In the genomic region with DNA sequence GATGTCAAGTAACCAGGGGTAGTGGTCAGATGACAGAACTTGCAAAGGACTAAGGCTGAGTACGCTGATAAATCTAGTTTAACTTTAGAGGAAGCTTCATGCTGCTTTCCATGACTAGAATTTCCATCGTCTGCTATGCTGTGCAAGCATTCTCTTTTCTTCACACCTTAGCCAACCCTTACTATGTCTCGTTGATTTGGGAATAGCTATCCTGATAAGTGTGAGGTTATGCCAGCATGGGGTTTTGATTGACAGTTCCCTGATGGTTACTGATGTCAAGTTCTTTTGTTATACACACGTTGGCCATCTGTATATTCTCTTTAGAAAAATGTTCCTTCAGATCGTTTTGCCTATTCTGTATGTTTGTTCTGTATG, we compare ENCODE assay signal across 8 mouse cellular contexts. TPM values are rescaled to one million over a fixed set of nuclear protein-coding genes. Genes with fewer than 3 reads are reported as not detected.
DNase-seq lines count a peak whose midpoint lies in the region; ATAC-seq and TF ChIP-seq lines count a peak whose summit lies in the region.

No protein-coding gene starts in this region.

- no peaks in the 10 kb centered on the region for H3K36me3 ChIP-seq in heart, postnatal 0 days (replicated peaks; ENCODE audit: control insufficient read depth, insufficient read depth, low read length)
- H3K36me3 ChIP-seq in embryonic facial prominence, embryonic 14.5 days (ENCODE audit: control insufficient read depth, insufficient read depth, low read length) = no peaks in the 10 kb centered on the region
- H3K36me3 ChIP-seq in intestine, embryonic 15.5 days = no peaks in the 10 kb centered on the region
- H3K36me3 ChIP-seq in midbrain, postnatal 0 days (ENCODE audit: insufficient read depth, low read length) = no peaks in the 10 kb centered on the region

- H3K4me3 ChIP-seq in heart, postnatal 0 days (ENCODE audit: low read depth, low read length) = peak overlapping the region; percentile 70
- H3K4me3 ChIP-seq in embryonic facial prominence, embryonic 14.5 days (ENCODE audit: low read depth, low read length) = peak overlapping the region; percentile 58
- peak overlapping the region; percentile 66 for H3K4me3 ChIP-seq in intestine, embryonic 15.5 days (replicated peaks)
- H3K4me3 ChIP-seq in midbrain, postnatal 0 days (ENCODE audit: low read depth, low read length) = peak overlapping the region; percentile 49

- no peak for TF ChIP-seq CTCF in heart, postnatal 0 days (IDR thresholded peaks at IDR 0.05; ENCODE audit: low read depth)
- no peak for TF ChIP-seq CTCF in midbrain, postnatal 0 days (IDR thresholded peaks at IDR 0.05)

- H3K9me3 ChIP-seq in heart, postnatal 0 days (replicated peaks; ENCODE audit: control insufficient read depth, low read length) = no peaks in the 10 kb centered on the region
- no peaks in the 10 kb centered on the region for H3K9me3 ChIP-seq in embryonic facial prominence, embryonic 14.5 days (ENCODE audit: control insufficient read depth, low read length)
- H3K9me3 ChIP-seq in intestine, embryonic 15.5 days = no peaks in the 10 kb centered on the region
- no peaks in the 10 kb centered on the region for H3K9me3 ChIP-seq in midbrain, postnatal 0 days (ENCODE audit: low read length)

- no peak overlapping the region for H3K27ac ChIP-seq in heart, postnatal 0 days (ENCODE audit: low read depth)
- no peak overlapping the region for H3K27ac ChIP-seq in embryonic facial prominence, embryonic 14.5 days (replicated peaks; ENCODE audit: low read depth, low read length)
- H3K27ac ChIP-seq in intestine, embryonic 15.5 days = no peak overlapping the region
- no peak overlapping the region for H3K27ac ChIP-seq in midbrain, postnatal 0 days (ENCODE audit: low read depth, low read length)

- DNase-seq in heart, postnatal 0 days (ENCODE audit: low spot score) = no peak
- no peak for DNase-seq in heart, adult 9 months (ENCODE audit: low spot score in 2 of 2)
- no peak for DNase-seq in embryonic facial prominence, embryonic 14.5 days (ENCODE audit: low spot score)
- DNase-seq in midbrain, postnatal 0 days (ENCODE audit: low spot score) = no peak
- DNase-seq in spleen, postnatal 4 days (ENCODE audit: low spot score in 2 of 2) = no peak
- DNase-seq in thymus, postnatal 4 days = no peak

- no peak overlapping the region for H3K9ac ChIP-seq in heart, postnatal 0 days (replicated peaks; ENCODE audit: low read depth, low read length)
- no peak overlapping the region for H3K9ac ChIP-seq in embryonic facial prominence, embryonic 14.5 days (ENCODE audit: low read depth, low read length)
- no peak overlapping the region for H3K9ac ChIP-seq in intestine, embryonic 15.5 days
- H3K9ac ChIP-seq in midbrain, postnatal 0 days (replicated peaks; ENCODE audit: low read length, poor library complexity, severe bottlenecking) = 0 out of 2 replicates have a peak overlapping the region, but pooled peaks have one; percentile 53

- no peak for ATAC-seq in heart, postnatal 0 days (ENCODE audit: insufficient read depth, low read depth)
- ATAC-seq in embryonic facial prominence, embryonic 14.5 days (ENCODE audit: low read depth) = no peak
- ATAC-seq in intestine, embryonic 15.5 days = no peak
- ATAC-seq in midbrain, postnatal 0 days (ENCODE audit: low FRiP score) = no peak
- no peak; the same call in 1 of the 2 replicates for ATAC-seq in frontal cortex, adult (ENCODE audit: low TSS enrichment)

- H3K4me1 ChIP-seq in heart, postnatal 0 days (ENCODE audit: control insufficient read depth, insufficient read depth) = peaks cover 8% of the 10 kb centered on the region; the same call in 1 of the 2 replicates
- peaks cover 8% of the 10 kb centered on the region; the same call in 1 of the 2 replicates for H3K4me1 ChIP-seq in embryonic facial prominence, embryonic 14.5 days (ENCODE audit: control insufficient read depth, insufficient read depth, low read length)
- H3K4me1 ChIP-seq in intestine, embryonic 15.5 days (replicated peaks) = no peaks in the 10 kb centered on the region
- H3K4me1 ChIP-seq in midbrain, postnatal 0 days (ENCODE audit: insufficient read depth, low read length) = no peaks in the 10 kb centered on the region

- peak overlapping the region; percentile 97 for H3K4me2 ChIP-seq in heart, postnatal 0 days (ENCODE audit: low read depth, low read length)
- peak overlapping the region; percentile 87 for H3K4me2 ChIP-seq in embryonic facial prominence, embryonic 14.5 days (ENCODE audit: low read depth, low read length)
- peak overlapping the region; percentile 92 for H3K4me2 ChIP-seq in intestine, embryonic 15.5 days (replicated peaks)
- H3K4me2 ChIP-seq in midbrain, postnatal 0 days (ENCODE audit: low read depth, low read length, poor library complexity, severe bottlenecking) = peak overlapping the region; percentile 99

- no peaks in the 10 kb centered on the region for H3K27me3 ChIP-seq in heart, postnatal 0 days (ENCODE audit: control insufficient read depth, insufficient read depth, low read length)
- H3K27me3 ChIP-seq in embryonic facial prominence, embryonic 14.5 days (replicated peaks; ENCODE audit: control insufficient read depth, insufficient read depth, low read length) = no peaks in the 10 kb centered on the region; the same call in 1 of the 2 replicates
- H3K27me3 ChIP-seq in intestine, embryonic 15.5 days (replicated peaks) = no peaks in the 10 kb centered on the region
- H3K27me3 ChIP-seq in midbrain, postnatal 0 days (ENCODE audit: insufficient read depth, low read length) = no peaks in the 10 kb centered on the region

- TF ChIP-seq EP300 in heart, postnatal 0 days (IDR thresholded peaks at IDR 0.05; ENCODE audit: low read depth) = no peak

- 32% methylated on average over 5 of the region's 5 CpGs for WGBS in heart, postnatal 0 days
- 46% methylated on average over 5 of the region's 5 CpGs for WGBS in embryonic facial prominence, embryonic 14.5 days
- 38% methylated on average over 5 of the region's 5 CpGs for WGBS in intestine, embryonic 15.5 days
- WGBS in midbrain, postnatal 0 days = 37% methylated on average over 5 of the region's 5 CpGs

RNA-seq across cellular contexts. Expression of a gene that starts 0.3 kb away (rescaled TPM):
- 3.9 and 4.6 TPM in 2 replicates for total RNA-seq in heart, postnatal 0 days (2014; rRNA removed; ENCODE audit: low replicate concordance)
- polyA plus RNA-seq in heart, postnatal 0 days (2015; fragmentation: Nextera tagmentation; extraction: Ambion mirVana) = 4.0 and 5.1 TPM in 2 replicates
- 20.2 and 25.2 TPM in 2 replicates for polyA plus RNA-seq in embryonic facial prominence, embryonic 14.5 days (2014; fragmentation: Nextera tagmentation; extraction: Ambion mirVana)
- 21.4 and 21.7 TPM in 2 replicates for polyA plus RNA-seq in intestine, embryonic 15.5 days (2015; fragmentation: Nextera tagmentation; extraction: Ambion mirVana)
- total RNA-seq in midbrain, postnatal 0 days (2014; rRNA removed) = 2.5 and 3.6 TPM in 2 replicates
- polyA plus RNA-seq in midbrain, postnatal 0 days (2015; fragmentation: Nextera tagmentation; extraction: Ambion mirVana) = 3.9 and 4.2 TPM in 2 replicates
